Mouse (Mus musculus): ENCODE measurements at regions not wholly inside any gene's neighbourhood (a gene's known extent, or its start where the extent isn't known, plus 50 kb on each side); places are given as distances from the start of the nearest gene placed in this dataset.
"Not testable (repeated sequence)": the region's sequence is repeated elsewhere in the genome, so short reads cannot be mapped to it uniquely, and the experiment has no call there.

GRCm38 (mm10) chr5:42884251-42884650 lies 348.7 kb upstream of the Cpeb2 start:
- no peak for ATAC-seq (replicated peaks; ENCODE audit: low FRiP score, low TSS enrichment, poor library complexity, severe bottlenecking)

- no peak for ATAC-seq (replicated peaks; ENCODE audit: low FRiP score, low TSS enrichment, poor library complexity, severe bottlenecking)
Measured at GRCm38 (mm10) chr5:42891890-42892289, 341.1 kb upstream of the Cpeb2 start.

GRCm38 (mm10) chr5:42906136-42906535 lies 326.8 kb upstream of the Cpeb2 start:
- no peak for ATAC-seq (replicated peaks; ENCODE audit: low FRiP score, low TSS enrichment, poor library complexity, severe bottlenecking)

- no peak for ATAC-seq (replicated peaks; ENCODE audit: low FRiP score, low TSS enrichment, poor library complexity, severe bottlenecking)
Measured at GRCm38 (mm10) chr5:42919328-42919727, 313.6 kb upstream of the Cpeb2 start.

- no peak for ATAC-seq (replicated peaks; ENCODE audit: low FRiP score, low TSS enrichment, poor library complexity, severe bottlenecking)
Measured at GRCm38 (mm10) chr5:42932106-42932505, 300.9 kb upstream of the Cpeb2 start.

- ATAC-seq (replicated peaks; ENCODE audit: low FRiP score, low TSS enrichment, poor library complexity, severe bottlenecking): no peak
Measured at GRCm38 (mm10) chr5:42959296-42959862, 273.6 kb upstream of the Cpeb2 start.

- ATAC-seq (replicated peaks; ENCODE audit: low FRiP score, low TSS enrichment, poor library complexity, severe bottlenecking): not testable (repeated sequence)
Measured at GRCm38 (mm10) chr5:42966952-42967351, 266.0 kb upstream of the Cpeb2 start.

- ATAC-seq (replicated peaks; ENCODE audit: low FRiP score, low TSS enrichment, poor library complexity, severe bottlenecking): no peak
Measured at GRCm38 (mm10) chr5:42969209-42969608, 263.8 kb upstream of the Cpeb2 start.

- no peak for ATAC-seq (replicated peaks; ENCODE audit: low FRiP score, low TSS enrichment, poor library complexity, severe bottlenecking)
Measured at GRCm38 (mm10) chr5:42969621-42970020, 263.3 kb upstream of the Cpeb2 start.

- no peak for ATAC-seq (replicated peaks; ENCODE audit: low FRiP score, low TSS enrichment, poor library complexity, severe bottlenecking)
Measured at GRCm38 (mm10) chr5:42977108-42977507, 255.9 kb upstream of the Cpeb2 start.

- ATAC-seq (replicated peaks; ENCODE audit: low FRiP score, low TSS enrichment, poor library complexity, severe bottlenecking): no peak
Measured at GRCm38 (mm10) chr5:42980946-42981650, 251.9 kb upstream of the Cpeb2 start.

- ATAC-seq (replicated peaks; ENCODE audit: low FRiP score, low TSS enrichment, poor library complexity, severe bottlenecking): no peak
Measured at GRCm38 (mm10) chr5:42986203-42986602, 246.8 kb upstream of the Cpeb2 start.

- no peak for ATAC-seq (replicated peaks; ENCODE audit: low FRiP score, low TSS enrichment, poor library complexity, severe bottlenecking)
Measured at GRCm38 (mm10) chr5:42987710-42988466, 245.1 kb upstream of the Cpeb2 start.

GRCm38 (mm10) chr5:42989287-42989686 lies 243.7 kb upstream of the Cpeb2 start:
- no peak for ATAC-seq (replicated peaks; ENCODE audit: low FRiP score, low TSS enrichment, poor library complexity, severe bottlenecking)

- no peak for ATAC-seq (replicated peaks; ENCODE audit: low FRiP score, low TSS enrichment, poor library complexity, severe bottlenecking)
Measured at GRCm38 (mm10) chr5:43024006-43024593, 208.9 kb upstream of the Cpeb2 start.

- ATAC-seq (replicated peaks; ENCODE audit: low FRiP score, low TSS enrichment, poor library complexity, severe bottlenecking): peak; percentile 52; the same call in 1 of the 2 replicates
Measured at GRCm38 (mm10) chr5:43031285-43031684, 201.7 kb upstream of the Cpeb2 start.

GRCm38 (mm10) chr5:43031916-43032315 lies 201.1 kb upstream of the Cpeb2 start:
- ATAC-seq (replicated peaks; ENCODE audit: low FRiP score, low TSS enrichment, poor library complexity, severe bottlenecking): no peak

- no peak for ATAC-seq (replicated peaks; ENCODE audit: low FRiP score, low TSS enrichment, poor library complexity, severe bottlenecking)
Measured at GRCm38 (mm10) chr5:43034421-43034820, 198.5 kb upstream of the Cpeb2 start.

GRCm38 (mm10) chr5:43037592-43037991 lies 195.4 kb upstream of the Cpeb2 start:
- ATAC-seq (replicated peaks; ENCODE audit: low FRiP score, low TSS enrichment, poor library complexity, severe bottlenecking): 0 out of 2 replicates have a peak, but pooled peaks have one; percentile 26

- no peak; the same call in 1 of the 2 replicates for ATAC-seq (replicated peaks; ENCODE audit: low FRiP score, low TSS enrichment, poor library complexity, severe bottlenecking)
Measured at GRCm38 (mm10) chr5:43039525-43039924, 193.4 kb upstream of the Cpeb2 start.
